Mouse (Mus musculus) adrenal gland, postnatal 10 days (tissue): ENCODE results near the gene Cdkn2aipnl. TPM values are rescaled to one million over a fixed set of nuclear protein-coding genes. Genes with fewer than 3 reads are reported as not detected.
A peak's percentile ranks its signal among the peaks of the same experiment; 100 is the strongest.

Experiments
- DNase-seq: peaks from one replicate; pipeline ENCODE4 v3.0.0; 2021; ENCODE audit warnings: mixed read lengths
- total RNA-seq, 2 experiments: library from RNA; stranded (reverse); gene quantifications; 2 replicates each; pipeline ENCODE4 v1.2.3; 2021

Cdkn2aipnl gene
- total RNA-seq, 2 experiments from 2014 or later = 23.8 to 26.0 TPM

DNA sequence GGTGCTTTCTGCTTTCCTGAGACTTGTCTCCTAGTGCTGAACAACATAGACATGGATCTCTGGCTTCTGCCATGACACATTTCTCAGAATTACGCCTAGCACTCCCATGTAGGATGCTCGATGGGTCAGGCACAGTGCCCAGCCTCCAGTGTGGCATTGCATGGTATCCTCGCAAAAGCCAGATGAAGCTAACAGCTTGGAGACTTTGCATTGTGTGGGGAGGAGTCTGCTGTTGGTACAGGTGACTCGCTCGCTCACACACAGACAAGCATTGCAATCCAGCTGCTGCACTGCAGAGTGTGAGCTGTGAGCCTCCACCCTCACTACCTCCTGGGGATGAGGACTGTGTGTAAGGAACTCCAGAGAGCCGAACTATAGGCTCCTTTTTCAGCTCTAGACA is 21.3 kb upstream of the Cdkn2aipnl start:
- DNase-seq = no peak

GRCm38 (mm10) chr11:51949155-51949840 is 18.2 kb upstream of the Cdkn2aipnl start:
- no peak for DNase-seq

DNA sequence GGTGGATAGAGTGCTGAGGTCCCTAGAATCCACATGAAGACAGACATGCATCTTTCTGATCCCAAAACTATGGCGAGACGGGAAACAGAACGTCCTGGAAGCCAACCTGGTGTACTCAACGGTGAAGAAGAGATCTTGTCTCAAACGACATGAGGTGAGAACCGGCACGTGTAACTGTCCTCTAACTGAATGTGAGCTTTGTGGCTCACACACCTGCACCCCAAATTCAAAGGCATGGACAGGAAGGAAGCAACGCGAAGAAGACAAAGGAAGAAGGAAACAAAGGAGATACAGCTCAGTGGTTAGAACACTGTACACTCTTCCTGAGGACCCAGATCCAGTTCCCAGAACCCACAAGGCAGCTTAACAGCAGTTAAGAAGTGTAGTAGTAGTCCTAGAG is 17.5 kb upstream of the Cdkn2aipnl start:
- DNase-seq = no peak

- DNase-seq = no peak
Measured at GRCm38 (mm10) chr11:51951861-51952420, 15.5 kb upstream of the Cdkn2aipnl start.

GRCm38 (mm10) chr11:51956112-51956511 is 11.3 kb upstream of the Cdkn2aipnl start:
- no peak for DNase-seq

GRCm38 (mm10) chr11:51957760-51958159 is 9.7 kb upstream of the Cdkn2aipnl start:
- no peak for DNase-seq

- DNase-seq = no peak
Measured at GRCm38 (mm10) chr11:51959511-51959910, 8.0 kb upstream of the Cdkn2aipnl start.

- no peak for DNase-seq
Measured at GRCm38 (mm10) chr11:51960061-51960460, 7.4 kb upstream of the Cdkn2aipnl start.

- DNase-seq = peak; percentile 56
Measured at GRCm38 (mm10) chr11:51960967-51961471, 6.4 kb upstream of the Cdkn2aipnl start.

DNA sequence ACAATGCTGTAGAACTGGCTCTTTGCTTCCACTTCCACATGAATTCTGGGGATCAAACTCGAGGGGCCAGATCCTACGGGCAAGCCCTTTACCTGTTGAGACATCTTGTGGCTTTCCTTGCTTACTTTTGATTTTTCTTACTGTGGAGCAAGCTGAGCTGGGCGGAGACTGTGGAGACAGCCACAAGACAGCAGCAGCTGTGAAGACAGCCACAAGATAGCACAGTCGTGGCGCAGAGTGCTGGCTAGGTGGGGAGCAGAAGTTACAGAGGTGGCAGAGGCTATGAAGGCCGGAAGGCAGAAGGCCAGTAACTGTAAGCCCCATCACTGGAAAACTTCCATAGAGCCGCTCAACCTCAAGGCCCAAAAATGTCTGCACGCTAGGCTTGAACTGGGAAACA is 5.7 kb upstream of the Cdkn2aipnl start:
- DNase-seq = no peak

DNA sequence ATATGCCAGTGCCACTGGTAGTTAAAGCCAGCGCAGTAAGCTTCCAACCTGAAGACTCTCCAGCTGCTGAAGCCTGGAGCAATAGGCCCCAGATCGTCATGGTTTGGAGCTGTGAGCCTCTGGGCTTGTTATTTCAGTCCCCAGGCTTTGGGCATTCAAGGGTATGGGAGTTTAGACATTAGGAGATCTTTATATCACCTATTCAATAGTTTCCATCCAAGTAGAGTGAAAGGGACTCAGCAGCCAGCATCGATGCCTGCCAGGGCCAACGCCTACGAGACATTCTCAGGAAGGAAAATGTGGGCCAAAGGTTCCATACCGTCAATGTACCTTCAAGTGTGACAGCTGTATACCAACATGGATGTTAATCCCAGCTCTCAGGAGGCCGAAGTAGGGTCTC is 5.2 kb upstream of the Cdkn2aipnl start:
- no peak for DNase-seq

- no peak for DNase-seq
Measured at GRCm38 (mm10) chr11:51966651-51967050, 810 bp upstream of the Cdkn2aipnl start.

GRCm38 (mm10) chr11:51968896-51969295 is 1.4 kb downstream of the Cdkn2aipnl start:
- no peak for DNase-seq

- DNase-seq = no peak
Measured at GRCm38 (mm10) chr11:51969511-51969910, 2.0 kb downstream of the Cdkn2aipnl start.

- DNase-seq = no peak
Measured at GRCm38 (mm10) chr11:51971644-51972043, 4.2 kb downstream of the Cdkn2aipnl start.

DNA sequence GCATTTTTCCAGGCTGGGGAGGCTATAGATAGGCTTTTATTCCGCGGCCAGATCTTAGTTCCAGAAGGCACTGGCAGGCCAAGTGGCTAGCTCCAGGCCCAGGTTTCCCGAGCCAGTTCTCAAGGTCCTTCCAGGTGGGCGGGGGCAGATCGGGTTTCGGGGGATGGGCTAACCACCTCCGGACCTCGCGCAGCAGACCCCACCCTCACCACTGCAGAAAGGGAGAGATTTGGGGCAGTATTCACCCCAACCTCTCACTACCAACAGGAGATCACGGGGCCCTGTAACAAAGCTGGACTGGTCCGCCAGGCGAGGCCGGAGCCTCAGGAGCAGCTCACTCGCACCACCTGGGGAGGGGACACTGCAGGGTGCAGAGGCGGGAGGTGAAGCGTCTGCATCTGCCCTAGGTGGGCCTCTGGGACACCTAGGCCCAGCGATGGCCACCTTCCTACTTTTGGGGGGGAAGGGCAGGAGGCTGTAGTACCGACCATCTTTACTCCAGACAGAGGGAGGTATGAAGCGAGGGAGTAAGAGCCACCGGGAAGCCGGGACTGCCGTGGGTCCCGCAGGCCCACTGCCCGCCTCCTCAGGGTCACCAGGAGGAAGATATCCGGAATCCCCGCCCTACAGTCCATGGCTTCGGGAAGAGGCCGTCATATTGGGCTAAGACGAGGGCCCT is 32.3 kb downstream of the Cdkn2aipnl start:
- peak; percentile 84 for DNase-seq

DNA sequence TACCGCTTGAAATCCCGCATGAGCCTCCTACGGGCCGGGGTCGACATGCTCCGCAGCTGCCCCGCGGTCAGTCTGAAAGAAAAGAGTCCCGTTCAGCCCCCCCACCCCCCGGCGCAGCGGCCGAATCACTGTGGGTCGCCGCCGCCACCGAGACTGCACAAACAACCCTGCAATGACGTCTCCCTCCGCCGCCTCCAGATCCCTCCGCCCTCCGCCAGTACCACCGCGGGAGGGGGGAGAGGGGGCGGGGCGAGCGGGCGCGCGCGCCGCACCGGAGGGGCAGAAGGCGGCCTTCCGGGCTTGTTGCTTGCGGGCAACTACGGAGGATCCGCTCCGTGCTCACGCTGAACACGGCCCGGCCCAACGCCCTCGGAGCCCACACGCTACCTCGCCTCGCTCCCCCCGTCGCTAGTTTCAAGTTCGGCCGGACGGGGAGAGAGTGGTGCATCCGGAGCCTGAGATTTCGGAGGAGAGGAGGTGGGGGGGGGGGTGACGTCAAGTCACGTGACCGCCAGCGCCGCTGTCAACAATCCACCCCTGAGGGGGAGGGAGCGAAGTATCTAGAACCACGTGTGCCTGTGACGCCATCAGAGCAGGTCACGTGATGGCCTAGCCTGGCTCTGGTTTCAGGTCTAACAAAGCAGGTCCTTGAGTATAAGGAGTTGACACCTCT is 33.0 kb downstream of the Cdkn2aipnl start, which contains the start of gene Ube2b:
Ube2b (minus strand) TSS at position 473 of the 673 bp plus-strand sequence.
- peak; percentile 96 for DNase-seq

GRCm38 (mm10) chr11:52001341-52001740 is 33.9 kb downstream of the Cdkn2aipnl start:
- DNase-seq = no peak

DNA sequence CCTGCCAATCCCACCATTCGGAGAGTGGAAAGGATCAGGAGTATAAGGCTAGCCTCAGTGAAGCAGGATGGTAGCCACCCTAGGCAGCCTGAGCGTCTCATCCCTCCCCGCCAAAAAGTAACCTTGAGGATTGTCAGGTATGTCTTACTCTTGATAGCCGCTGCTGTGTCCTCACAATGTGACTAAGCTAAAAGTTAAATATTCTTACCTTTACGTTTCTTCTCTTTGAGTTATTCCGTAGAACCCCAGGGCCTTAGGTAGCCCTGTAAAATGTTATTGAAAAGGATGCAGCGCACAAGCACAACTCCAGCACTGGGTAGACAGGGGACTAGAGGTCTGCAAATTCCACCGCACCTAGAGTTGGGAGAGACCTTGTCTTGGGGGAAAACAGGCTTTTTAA is 34.4 kb downstream of the Cdkn2aipnl start:
- DNase-seq = no peak

DNA sequence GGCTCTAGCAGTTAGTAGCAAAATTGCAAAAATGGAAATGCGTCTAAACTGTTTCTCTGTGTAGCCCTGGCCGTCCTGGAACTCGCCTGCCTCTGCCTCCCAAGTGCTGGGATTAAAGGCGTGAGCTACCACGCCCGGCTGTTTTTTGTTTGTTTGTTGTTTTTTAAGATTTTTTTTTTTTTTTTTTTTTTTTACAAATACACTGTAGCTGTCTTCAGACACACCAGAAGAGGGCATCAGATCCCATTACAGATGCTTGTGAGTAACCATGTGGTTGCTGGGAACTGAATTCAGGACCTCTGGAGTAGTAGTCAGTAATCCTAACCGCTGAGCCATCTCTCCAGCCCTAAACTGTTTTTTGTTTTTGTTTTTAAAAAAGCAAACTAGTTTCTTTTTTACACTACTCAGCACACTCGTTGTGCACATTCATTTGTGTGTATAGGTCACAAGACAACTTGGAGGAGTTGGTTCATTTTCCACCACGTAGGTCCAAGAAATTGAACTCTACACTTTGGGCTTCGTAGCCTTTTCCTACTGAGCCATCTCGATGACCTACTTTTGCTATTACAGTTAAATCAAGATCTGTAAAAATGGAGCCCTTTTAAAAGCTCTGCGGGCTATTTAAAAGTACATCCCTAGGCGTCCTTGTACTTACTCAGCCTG is 35.5 kb downstream of the Cdkn2aipnl start:
- no peak for DNase-seq

DNA sequence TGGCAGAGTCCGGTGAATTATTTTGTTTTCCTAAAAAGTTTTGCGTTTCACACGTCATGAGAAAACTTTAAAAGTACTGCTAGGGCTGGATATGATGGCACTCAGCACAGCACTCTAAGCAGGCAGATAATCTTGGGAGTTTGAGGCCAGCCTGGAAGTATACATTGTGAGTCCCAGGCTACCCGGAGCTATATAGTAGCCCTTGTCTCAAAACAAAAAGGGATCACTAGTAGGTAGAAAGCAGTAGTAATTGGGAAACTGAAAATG is 36.0 kb downstream of the Cdkn2aipnl start:
- DNase-seq = peak; percentile 25

DNA sequence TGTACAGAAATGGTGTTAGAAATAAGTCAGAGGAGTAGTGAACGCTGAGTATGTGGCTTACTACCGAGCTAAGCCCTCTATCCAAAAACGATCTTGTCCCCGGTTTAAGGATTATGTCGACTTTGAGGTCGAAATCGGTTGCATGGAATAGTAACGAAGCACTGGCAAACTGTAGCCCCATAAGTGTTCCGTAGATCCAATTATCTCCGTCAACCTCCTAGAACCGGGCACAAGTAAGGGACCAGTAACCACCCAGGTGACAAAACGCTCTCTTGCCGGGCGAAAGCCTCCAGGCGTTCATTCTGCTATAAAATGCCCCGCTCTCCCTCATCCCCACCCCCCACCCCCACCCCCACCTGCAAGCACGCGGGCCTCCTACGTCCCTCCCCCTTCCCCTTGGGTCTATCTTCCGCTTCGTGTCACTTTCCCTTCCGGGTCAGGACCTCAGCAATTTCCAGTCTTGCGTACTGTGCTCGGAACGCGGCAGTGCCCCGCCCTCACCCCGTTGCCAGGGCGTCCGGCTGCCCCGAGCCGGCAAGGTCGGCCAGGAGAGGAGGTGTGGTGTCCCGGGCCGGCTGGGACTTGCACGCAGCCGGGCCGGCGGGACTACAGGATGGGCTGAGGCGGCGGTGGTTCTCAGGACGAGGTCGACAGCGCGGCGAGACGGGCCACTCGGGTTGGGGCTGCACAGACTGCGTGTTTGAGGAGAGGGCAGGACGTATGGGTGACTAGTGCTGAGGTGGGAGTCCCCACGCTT is 36.5 kb downstream of the Cdkn2aipnl start, which contains the start of gene Cdkl3:
Cdkl3 (plus strand) TSS at position 450 of the 757 bp plus-strand sequence.
- DNase-seq = peak; percentile 97
